Mouse (Mus musculus): ENCODE measurements around the gene Usp34.

- no peak for TF ChIP-seq CTCF (conservative IDR thresholded peaks at IDR 0.05 in 1 of 2, IDR thresholded peaks at IDR 0.05 in 1 of 2; ENCODE audit: low read depth in 2 of 2, low read length in 2 of 2)
- TF ChIP-seq JUND (conservative IDR thresholded peaks at IDR 0.05; ENCODE audit: low read depth, low read length) = no peak
- no peak; the same call in 1 of the 2 replicates for TF ChIP-seq POLR2A (IDR thresholded peaks at IDR 0.05; ENCODE audit: low read depth, low read length)
- no peak for TF ChIP-seq GABPA (IDR thresholded peaks at IDR 0.05; ENCODE audit: insufficient replicate concordance, low read depth, low read length)
Observed at GRCm38 (mm10) chr11:23297379-23297778, 9.3 kb upstream of the Usp34 start.
